Mouse (Mus musculus): ENCODE measurements around the gene Dnajc25.

GRCm38 (mm10) chr4:59006211-59006610 is 11.3 kb downstream of the Dnajc25 start:
- TF ChIP-seq CTCF (IDR thresholded peaks at IDR 0.05; ENCODE audit: extremely low read depth, insufficient read depth, low read length) = no peak
- TF ChIP-seq POLR2A (IDR thresholded peaks at IDR 0.05; ENCODE audit: extremely low read depth, insufficient read depth, low read length) = no peak
